Mouse (Mus musculus) CH12.LX (cell line): Measurements from ENCODE around the gene Iqcd. TPM values are rescaled to one million over a fixed set of nuclear protein-coding genes. Genes with fewer than 3 reads are reported as not detected.

Experiments
- DNase-seq: peaks from one replicate; pipeline ENCODE4 v3.0.0-alpha.2; 2013; ENCODE audit errors: extremely low read depth
- H3K27ac ChIP-seq: 2 replicates; pipeline ENCODE4 v1.5.1; 2012; ENCODE audit warnings: low read depth, mild to moderate bottlenecking, control low read depth, moderate library complexity; ENCODE audit not compliant: insufficient read depth
- H3K27me3 ChIP-seq: replicated peaks from 2 replicates; pipeline ENCODE3; 2012; ENCODE audit warnings: inconsistent platforms
- H3K36me3 ChIP-seq, 2 experiments: replicated peaks in 1 of 2; 2 replicates each; pipeline versions ENCODE3 to v1.6.1; 2012; ENCODE audit warnings: inconsistent platforms in 1 of 2, low read length in 1 of 2, mild to moderate bottlenecking in 1 of 2, mixed read lengths in 1 of 2, moderate library complexity in 1 of 2; ENCODE audit not compliant: control insufficient read depth in 1 of 2, insufficient read depth in 1 of 2
- H3K4me1 ChIP-seq, 2 experiments: 2 replicates each; pipeline ENCODE4 v1.6.1; 2012; ENCODE audit warnings: inconsistent platforms in 1 of 2, moderate library complexity in 1 of 2; ENCODE audit not compliant: insufficient read depth in 2 of 2, control insufficient read depth in 1 of 2
- H3K4me2 ChIP-seq: 2 replicates; pipeline ENCODE4 v1.6.1; 2012; ENCODE audit warnings: low read depth, mild to moderate bottlenecking, control low read depth; ENCODE audit not compliant: poor library complexity, insufficient read depth, severe bottlenecking
- H3K4me3 ChIP-seq, 3 experiments: fragments of 150-350 bp in 1 of 3; sonication (generic) in 1 of 3; replicated peaks in 1 of 3; 2 replicates each; pipeline versions ENCODE3 to v1.5.1; 2011 to 2012; ENCODE audit warnings: low read depth in 2 of 3, low read length in 2 of 3, mild to moderate bottlenecking in 2 of 3, moderate library complexity in 2 of 3, control low read depth in 1 of 3, improper control_type of control experiment in 1 of 3, inconsistent platforms in 1 of 3, mixed read lengths in 1 of 3; ENCODE audit not compliant: poor library complexity in 1 of 3
- H3K79me2 ChIP-seq: replicated peaks from 2 replicates; pipeline ENCODE4 v1.6.1; 2012; ENCODE audit warnings: mild to moderate bottlenecking, moderate library complexity; ENCODE audit not compliant: control insufficient read depth, poor library complexity, insufficient read depth, severe bottlenecking; ENCODE audit errors: extremely low read depth
- H3K9ac ChIP-seq: 2 replicates; pipeline ENCODE4 v1.6.1; 2012; ENCODE audit warnings: low read depth, mild to moderate bottlenecking, control low read depth, moderate library complexity; ENCODE audit not compliant: insufficient read depth
- H3K9me3 ChIP-seq: replicated peaks from 2 replicates; pipeline ENCODE3; 2012; ENCODE audit warnings: low read length, inconsistent platforms, mixed read lengths
- BHLHE40 ChIP-seq: IDR thresholded peaks from 2 replicates; pipeline ENCODE4 v1.6.1; 2011; ENCODE audit warnings: mild to moderate bottlenecking, low read depth, low read length, improper control_type of control experiment
- CHD1 ChIP-seq: IDR thresholded peaks from 2 replicates; pipeline ENCODE4 v1.6.1; 2012; ENCODE audit warnings: low read depth, low read length, improper control_type of control experiment, inconsistent platforms
- CHD2 ChIP-seq: IDR thresholded peaks from 2 replicates; pipeline ENCODE4 v1.6.1; 2011; ENCODE audit warnings: low read length, improper control_type of control experiment
- CTCF ChIP-seq, 2 experiments: IDR thresholded peaks in 1 of 2; conservative IDR thresholded peaks in 1 of 2; 2 replicates each; pipeline ENCODE4 v1.5.1; 2011 to 2012; ENCODE audit warnings: low read depth in 2 of 2, low read length in 2 of 2, improper control_type of control experiment in 1 of 2, inconsistent platforms in 1 of 2, mild to moderate bottlenecking in 1 of 2, moderate library complexity in 1 of 2
- E2F4 ChIP-seq: IDR thresholded peaks from 2 replicates; pipeline ENCODE4 v1.6.1; 2011; ENCODE audit warnings: low read depth, low read length, improper control_type of control experiment; ENCODE audit not compliant: insufficient replicate concordance
- ELF1 ChIP-seq: IDR thresholded peaks from 2 replicates; pipeline ENCODE4 v1.6.1; 2014; ENCODE audit warnings: low read depth, mild to moderate bottlenecking, inconsistent platforms, low read length, improper control_type of control experiment
- GABPA ChIP-seq: IDR thresholded peaks from 2 replicates; pipeline ENCODE4 v1.6.1; 2012; ENCODE audit warnings: low read depth, low read length, improper control_type of control experiment, inconsistent platforms; ENCODE audit not compliant: insufficient replicate concordance
- JUN ChIP-seq: IDR thresholded peaks from 2 replicates; pipeline ENCODE4 v1.6.1; 2011; ENCODE audit warnings: low read depth, mild to moderate bottlenecking, low read length, improper control_type of control experiment, moderate library complexity; ENCODE audit not compliant: insufficient read depth
- JUND ChIP-seq: conservative IDR thresholded peaks from 2 replicates; pipeline ENCODE4 v1.6.1; 2011; ENCODE audit warnings: low read depth, low read length, improper control_type of control experiment
- KAT2A ChIP-seq: IDR thresholded peaks from 2 replicates; pipeline ENCODE4 v1.6.1; 2012; ENCODE audit warnings: low read length, improper control_type of control experiment, inconsistent platforms; ENCODE audit not compliant: insufficient replicate concordance
- MXI1 ChIP-seq: IDR thresholded peaks from 2 replicates; pipeline ENCODE4 v1.6.1; 2011; ENCODE audit warnings: mild to moderate bottlenecking, low read depth, low read length, improper control_type of control experiment
- MYC ChIP-seq: IDR thresholded peaks from 2 replicates; pipeline ENCODE4 v1.6.1; 2011; ENCODE audit warnings: low read depth, mild to moderate bottlenecking, improper control_type of control experiment, low read length
- RAD21 ChIP-seq: IDR thresholded peaks from 2 replicates; pipeline ENCODE4 v1.6.1; 2011; ENCODE audit warnings: low read depth, mild to moderate bottlenecking, low read length, improper control_type of control experiment, moderate library complexity
- SMC3 ChIP-seq: IDR thresholded peaks from 2 replicates; pipeline ENCODE4 v1.6.1; 2011; ENCODE audit warnings: low read depth, low read length, improper control_type of control experiment
- TCF12 ChIP-seq: IDR thresholded peaks from 2 replicates; pipeline ENCODE4 v1.6.1; 2014; ENCODE audit warnings: low read depth, mild to moderate bottlenecking, inconsistent platforms, low read length, improper control_type of control experiment
- ZC3H11A ChIP-seq: IDR thresholded peaks from 2 replicates; pipeline ENCODE4 v1.6.1; 2012; ENCODE audit warnings: low read depth, mild to moderate bottlenecking, inconsistent platforms, low read length, improper control_type of control experiment
- ZMIZ1 ChIP-seq: IDR thresholded peaks from 2 replicates; pipeline ENCODE4 v1.6.1; 2012; ENCODE audit warnings: low read depth, mild to moderate bottlenecking, inconsistent platforms, low read length, improper control_type of control experiment
- dilution Hi-C: fragments of 300-500 bp; cut with MboI; formaldehyde crosslinking; loops from 2 replicates; pipeline ENCODE4 v1.14.3; 2020; ENCODE audit warnings: low sequenced_read_pairs; ENCODE audit not compliant: extremely low pct_unique_long_range_greater_than_20kb, extremely low pct_ligation_motif_present
- in situ Hi-C: fragments of 300-500 bp; cut with MboI; formaldehyde crosslinking; loops from 3 replicates; pipeline ENCODE4 v1.14.3; 2019; ENCODE audit warnings: low sequenced_read_pairs, low pct_ligation_motif_present, low pct_unique_long_range_greater_than_20kb, mixed read lengths
- polyA plus RNA-seq: library from polyadenylated mRNA; unstranded; fragments of >175 nt; gene quantifications from 2 replicates; pipeline ENCODE4 v1.2.1, GENCODE M21; 2012; ENCODE audit warnings: low read depth; ENCODE audit not compliant: insufficient read length
- total RNA-seq, 2 experiments: library from RNA; depleted of rRNA; stranded (reverse); fragments of 300-350 nt in 1 of 2; fragments of >200 nt in 1 of 2; gene quantifications; 2 replicates each; pipeline ENCODE4 v1.2.3; 2012 to 2014

Iqcd gene
- total and polyA plus RNA-seq, 3 experiments, result 0.59 to 0.77 TPM; not detected in 1

GRCm38 (mm10) chr5:120590356-120591010, 1.7 kb downstream of the Iqcd start:
- Histone ChIP-seq H3K9me3 (peaks cover 4% of the 10 kb centered on the region), H3K79me2 (no peaks in the 10 kb centered on the region), H3K27ac (no peak overlapping the region), H3K36me3 (no peaks in the 10 kb centered on the region), H3K9ac (no peak overlapping the region), H3K27me3 (peaks cover 13% of the 10 kb centered on the region), H3K4me1 (peaks cover 4 to 27% of the 10 kb centered on the region in 2 experiments), H3K4me3 (no peak overlapping the region), H3K4me2 (no peak overlapping the region)
- in situ Hi-C loops, result no loop called here
- dilution Hi-C loops, result no loop called here
- peak; percentile 43 for DNase-seq
- TF ChIP-seq CHD1 (no peak), RAD21 (peak; percentile 49), JUND (no peak), SMC3 (peak; percentile 31; the same call in 1 of the 2 replicates), CTCF (conservative IDR thresholded peaks at IDR 0.05 in 1 of 2, IDR thresholded peaks at IDR 0.05 in 1 of 2; ENCODE audit: low read depth in 2 of 2, low read length in 2 of 2) (peak; percentile 16 to 59; a peak in 2 of 4 replicates), ZC3H11A (no peak)

DNA sequence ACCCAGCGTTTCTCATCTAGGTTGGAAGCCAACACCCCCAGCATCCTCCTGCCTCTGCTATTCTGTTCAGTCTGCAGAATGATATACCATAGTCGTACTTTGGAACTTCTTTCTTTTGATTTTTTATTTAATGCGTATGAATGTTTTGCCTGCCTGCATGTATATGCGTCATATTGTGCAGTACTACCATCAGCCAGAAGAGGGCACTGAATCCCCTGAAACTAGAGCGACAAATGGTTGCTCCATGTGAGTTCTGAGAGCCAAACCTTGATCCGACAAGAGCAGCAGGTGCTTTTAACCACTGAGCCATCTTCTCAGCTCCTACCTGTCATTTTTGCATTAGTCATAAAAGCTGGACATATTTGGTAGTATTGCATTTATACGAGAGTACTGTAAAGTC, 3.3 kb downstream of the Iqcd start:
- Histone ChIP-seq H3K27me3 (peaks cover 18% of the 10 kb centered on the region), H3K4me1 (peaks cover 4 to 17% of the 10 kb centered on the region in 2 experiments), H3K9me3 (peaks cover 4% of the 10 kb centered on the region), H3K79me2 (no peaks in the 10 kb centered on the region), H3K9ac (no peak overlapping the region), H3K4me2 (no peak overlapping the region), H3K27ac (no peak overlapping the region), H3K4me3 (no peak overlapping the region), H3K36me3 (no peaks in the 10 kb centered on the region)
- in situ Hi-C loops, result no loop called here
- dilution Hi-C loops, result no loop called here
- no peak for DNase-seq
- TF ChIP-seq E2F4 (no peak), JUN (no peak), GABPA (no peak), ZMIZ1 (no peak), RAD21 (peak; percentile 3; the same call in 1 of the 2 replicates), BHLHE40 (no peak), CTCF (conservative IDR thresholded peaks at IDR 0.05 in 1 of 2, IDR thresholded peaks at IDR 0.05 in 1 of 2; ENCODE audit: low read depth in 2 of 2, low read length in 2 of 2) (peak; percentile 26 to 44; a peak in 3 of 4 replicates), KAT2A (no peak), TCF12 (no peak), ELF1 (no peak), MXI1 (no peak), SMC3 (no peak), CHD2 (no peak), MYC (no peak)
